Mouse (Mus musculus): ENCODE results near the gene Ttll12.

DNA sequence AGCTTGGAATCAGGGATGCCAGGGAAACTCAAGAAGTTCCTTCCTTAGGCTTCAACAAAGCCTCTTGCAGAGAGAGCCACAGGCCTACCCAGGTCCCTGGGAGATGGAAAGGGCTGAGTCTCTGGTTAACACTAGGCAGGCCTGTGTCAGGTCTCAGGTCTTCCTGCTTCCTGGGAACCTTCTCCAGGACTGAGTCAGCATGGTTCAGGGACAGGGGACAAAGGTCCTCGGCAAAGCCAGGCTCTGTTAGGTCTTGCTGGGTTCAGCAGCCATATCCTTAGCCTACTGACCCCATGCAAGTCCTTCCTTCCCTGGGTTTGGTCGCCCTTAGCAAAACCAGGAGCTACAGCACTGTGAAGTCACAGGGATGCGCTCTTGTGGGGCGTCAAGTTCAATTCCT lies 4.1 kb downstream of the Ttll12 start:
- no peak for TF ChIP-seq GATA1 (IDR thresholded peaks at IDR 0.05; ENCODE audit: borderline replicate concordance, low read length)
- TF ChIP-seq FLI1 (IDR thresholded peaks at IDR 0.05; ENCODE audit: low read length), result no peak

Data from megakaryocyte, embryonic 14.5 days (primary cell).